Mouse (Mus musculus): ENCODE measurements around the gene Ogfod1. TPM values are rescaled to one million over a fixed set of nuclear protein-coding genes. Genes with fewer than 3 reads are reported as not detected.

Ogfod1 gene
- polyA plus RNA-seq (2015; fragmentation: Nextera tagmentation; extraction: Ambion mirVana) = 16.9 TPM in 2 replicates

DNA sequence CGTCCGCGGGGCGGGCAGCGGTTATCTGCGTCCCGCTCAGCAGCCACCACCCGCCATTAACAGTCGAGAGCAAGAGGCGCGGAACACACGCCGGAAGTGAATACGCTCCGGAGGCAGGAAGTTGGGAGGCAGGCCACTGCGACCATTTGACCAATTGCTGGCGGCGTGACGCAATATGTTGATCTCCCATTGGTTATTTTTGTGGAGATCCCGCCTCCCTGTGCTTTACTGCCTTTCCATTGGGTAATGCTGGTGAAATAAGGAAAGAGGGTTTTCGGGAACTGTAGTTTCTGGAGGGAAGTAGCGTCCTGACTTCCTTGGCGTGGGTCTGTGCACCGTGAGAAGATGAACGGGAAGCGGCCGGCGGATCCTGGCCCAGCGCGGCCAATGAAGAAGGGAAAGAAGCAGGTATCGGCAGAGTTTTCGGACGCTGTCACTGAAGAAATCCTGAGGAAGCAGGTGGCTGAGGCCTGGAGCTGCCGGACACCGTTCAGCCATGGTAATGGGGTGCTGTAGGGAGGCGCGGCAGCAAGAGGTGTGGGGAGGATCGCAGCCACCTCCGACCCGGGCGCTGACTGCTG is at the start of gene Ogfod1, which contains the start of gene Nudt21:
Ogfod1 (plus strand) TSS at position 255 of the 581 bp plus-strand sequence.
Nudt21 (minus strand) TSS at position 88 of the 581 bp plus-strand sequence.
- H3K4me2 ChIP-seq = peak within 1 kb of the TSS; percentile 92
- H3K9me3 ChIP-seq = no peaks in the 10 kb centered on the region
- H3K36me3 ChIP-seq = 0 out of 2 replicates have a peak, but pooled peaks cover 3% of the 10 kb centered on the region
- H3K4me3 ChIP-seq = peak within 1 kb of the TSS; percentile 81
- ATAC-seq (ENCODE audit: low FRiP score) = peak; percentile 100
- no peaks in the 10 kb centered on the region for H3K27me3 ChIP-seq
- peak within 1 kb of the TSS; percentile 83 for H3K9ac ChIP-seq
- peaks cover 39% of the 10 kb centered on the region for H3K4me1 ChIP-seq (replicated peaks)
- under 1% methylated on average over 39 of the region's 41 CpGs for WGBS
- peak within 1 kb of the TSS; percentile 80 for H3K27ac ChIP-seq

DNA sequence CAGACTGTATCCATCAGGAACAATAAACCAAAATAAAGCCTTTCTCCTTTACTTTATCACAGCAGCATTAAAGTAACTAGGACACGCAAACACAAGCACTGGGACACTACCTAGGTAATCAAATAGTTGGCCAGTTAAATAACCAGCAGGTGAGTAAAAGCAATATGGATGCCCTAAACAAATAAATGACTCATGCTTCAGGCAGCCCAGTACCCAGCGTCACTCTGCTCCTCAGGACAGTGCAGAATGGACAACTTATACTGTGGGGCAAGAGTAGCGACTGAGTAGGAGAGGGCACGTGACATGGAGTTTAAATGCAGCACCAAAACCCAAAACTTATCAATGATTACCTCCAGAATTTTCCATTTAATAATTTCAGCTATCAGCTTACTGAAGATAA is 47.3 kb upstream of the Ogfod1 start:
- Histone ChIP-seq H3K36me3 (peaks cover 63% of the 10 kb centered on the region), H3K4me3 (no peak overlapping the region), H3K4me2 (no peak overlapping the region), H3K27ac (no peak overlapping the region), H3K9ac (no peak overlapping the region), H3K27me3 (no peaks in the 10 kb centered on the region), H3K4me1 (replicated peaks) (no peaks in the 10 kb centered on the region), H3K9me3 (no peaks in the 10 kb centered on the region)
- no peak for ATAC-seq (ENCODE audit: low FRiP score)
- WGBS = 97% methylated on average over 4 of the region's 4 CpGs

DNA sequence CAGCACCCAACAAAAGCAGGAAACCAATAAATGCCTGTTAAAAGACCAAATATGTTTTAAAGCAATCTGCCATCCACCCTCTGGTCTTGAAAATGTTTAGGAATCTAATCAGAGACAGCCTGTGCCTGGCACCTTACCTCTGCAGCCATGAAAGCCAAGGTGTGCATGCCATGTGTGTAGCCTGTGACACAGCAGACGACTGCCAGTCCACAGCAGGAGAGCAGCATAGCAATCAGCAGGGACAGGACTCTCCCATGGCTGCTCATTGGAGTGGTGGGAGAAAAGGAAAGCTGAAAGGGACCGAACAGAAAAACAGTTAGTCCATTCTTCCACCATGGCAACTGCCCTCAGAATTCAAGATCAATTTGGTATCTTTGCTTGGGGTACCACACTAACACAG is 38.0 kb upstream of the Ogfod1 start:
- WGBS = 92% methylated on average over 2 of the region's 2 CpGs
- H3K9me3 ChIP-seq = no peaks in the 10 kb centered on the region
- no peaks in the 10 kb centered on the region for H3K4me1 ChIP-seq (replicated peaks)
- peaks cover 61% of the 10 kb centered on the region for H3K36me3 ChIP-seq
- H3K27me3 ChIP-seq = no peaks in the 10 kb centered on the region
- no peak for ATAC-seq (ENCODE audit: low FRiP score)
- no peak overlapping the region for H3K4me2 ChIP-seq
- H3K4me3 ChIP-seq = no peak overlapping the region
- no peak overlapping the region for H3K27ac ChIP-seq
- H3K9ac ChIP-seq = no peak overlapping the region

DNA sequence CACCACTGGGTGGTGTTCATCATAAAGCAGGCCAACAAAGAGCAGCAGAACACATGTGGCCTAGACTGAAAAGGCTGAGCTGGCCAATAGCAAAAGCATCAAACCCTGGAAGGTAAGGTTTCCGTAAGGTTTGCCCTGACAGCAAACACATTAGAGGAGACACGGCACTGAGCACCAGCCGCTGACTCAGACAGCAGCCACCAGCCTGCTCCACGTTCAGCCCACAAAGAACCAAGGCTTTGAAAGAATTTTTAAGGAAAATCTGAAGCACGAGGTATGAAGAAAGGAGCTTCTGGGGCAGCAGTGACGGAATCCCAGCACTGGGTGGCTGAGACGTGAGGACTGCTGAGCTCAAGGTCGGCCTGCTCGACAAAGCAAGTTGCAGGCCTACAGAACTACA is 32.9 kb upstream of the Ogfod1 start:
- Histone ChIP-seq H3K4me1 (replicated peaks) (peaks cover 8% of the 10 kb centered on the region), H3K36me3 (peaks cover 34% of the 10 kb centered on the region), H3K27ac (no peak overlapping the region), H3K9me3 (no peaks in the 10 kb centered on the region), H3K27me3 (no peaks in the 10 kb centered on the region), H3K4me2 (no peak overlapping the region), H3K9ac (no peak overlapping the region), H3K4me3 (no peak overlapping the region)
- 92% methylated on average over 9 of the region's 9 CpGs for WGBS
- no peak for ATAC-seq (ENCODE audit: low FRiP score)

DNA sequence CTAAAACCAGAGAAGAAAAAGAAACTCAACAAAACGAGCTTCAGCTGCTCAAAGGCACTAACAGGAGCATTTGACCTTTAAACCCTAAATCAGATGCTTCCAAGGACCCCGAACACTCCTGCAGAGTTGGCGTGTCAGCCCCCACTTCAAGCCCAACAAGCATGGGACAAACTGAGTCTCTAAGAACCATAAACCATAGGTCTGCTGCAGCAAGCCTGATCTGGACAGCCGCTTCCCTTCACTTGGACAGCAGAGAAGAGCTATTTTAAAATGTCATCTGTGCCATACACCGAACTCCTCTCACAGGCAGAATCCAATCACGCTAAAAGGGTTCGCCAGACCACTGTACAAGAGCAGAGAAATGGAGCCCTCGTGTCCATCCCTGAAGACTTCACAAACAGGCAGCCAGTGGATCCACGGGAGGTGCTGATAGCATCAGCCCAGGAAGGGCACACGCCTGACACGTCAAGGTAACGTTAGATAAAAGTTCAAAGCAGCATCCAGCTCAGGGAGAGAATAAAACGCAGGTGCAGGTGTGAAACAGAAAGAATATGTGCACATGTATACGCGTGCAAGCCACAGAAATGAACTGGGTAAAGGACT is 27.7 kb upstream of the Ogfod1 start:
- 67% methylated on average over 15 of the region's 15 CpGs for WGBS
- Histone ChIP-seq H3K36me3 (no peaks in the 10 kb centered on the region), H3K4me3 (no peak overlapping the region), H3K27me3 (no peaks in the 10 kb centered on the region), H3K27ac (no peak overlapping the region), H3K9me3 (no peaks in the 10 kb centered on the region), H3K4me2 (no peak overlapping the region), H3K9ac (no peak overlapping the region; the same call in none of the 2 replicates), H3K4me1 (replicated peaks) (peaks cover 32% of the 10 kb centered on the region)
- ATAC-seq (ENCODE audit: low FRiP score) = no peak

DNA sequence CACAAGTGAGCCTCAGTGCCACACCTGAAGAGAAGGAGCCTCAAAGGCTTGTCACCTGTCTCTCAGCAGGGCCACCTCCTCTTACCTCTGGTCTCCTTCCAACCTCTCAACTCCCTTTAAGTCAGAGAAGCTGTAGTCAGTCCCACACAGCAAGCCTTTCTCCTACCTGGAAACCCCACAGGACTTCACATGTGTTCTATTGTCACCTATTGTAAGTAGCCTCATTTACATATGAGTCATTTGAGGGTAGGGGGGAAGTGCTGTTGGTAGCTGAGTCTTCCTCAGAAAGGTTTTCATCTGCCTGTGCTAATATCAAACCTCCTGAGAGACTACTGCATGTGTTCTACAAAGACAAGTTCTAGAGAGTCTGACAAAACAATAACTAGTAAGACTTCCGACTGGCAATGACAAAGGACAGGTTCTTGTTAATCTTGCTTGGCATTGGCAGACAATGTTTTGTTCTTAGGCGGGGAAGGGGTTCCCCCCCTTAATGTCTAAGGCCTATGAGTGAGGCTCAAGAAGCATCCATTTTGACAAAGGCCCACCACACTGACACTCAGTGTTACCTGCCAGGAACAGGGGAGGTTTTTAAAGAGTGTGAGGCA is 26.8 kb upstream of the Ogfod1 start:
- Histone ChIP-seq H3K27ac (no peak overlapping the region), H3K4me3 (peak overlapping the region; percentile 9; the same call in 1 of the 2 replicates), H3K4me1 (replicated peaks) (peaks cover 32% of the 10 kb centered on the region), H3K4me2 (peak overlapping the region; percentile 87), H3K9me3 (no peaks in the 10 kb centered on the region), H3K9ac (peak overlapping the region; percentile 39; the same call in 1 of the 2 replicates), H3K27me3 (no peaks in the 10 kb centered on the region), H3K36me3 (no peaks in the 10 kb centered on the region)
- 47% methylated on average over 2 of the region's 2 CpGs for WGBS
- no peak for ATAC-seq (ENCODE audit: low FRiP score)

DNA sequence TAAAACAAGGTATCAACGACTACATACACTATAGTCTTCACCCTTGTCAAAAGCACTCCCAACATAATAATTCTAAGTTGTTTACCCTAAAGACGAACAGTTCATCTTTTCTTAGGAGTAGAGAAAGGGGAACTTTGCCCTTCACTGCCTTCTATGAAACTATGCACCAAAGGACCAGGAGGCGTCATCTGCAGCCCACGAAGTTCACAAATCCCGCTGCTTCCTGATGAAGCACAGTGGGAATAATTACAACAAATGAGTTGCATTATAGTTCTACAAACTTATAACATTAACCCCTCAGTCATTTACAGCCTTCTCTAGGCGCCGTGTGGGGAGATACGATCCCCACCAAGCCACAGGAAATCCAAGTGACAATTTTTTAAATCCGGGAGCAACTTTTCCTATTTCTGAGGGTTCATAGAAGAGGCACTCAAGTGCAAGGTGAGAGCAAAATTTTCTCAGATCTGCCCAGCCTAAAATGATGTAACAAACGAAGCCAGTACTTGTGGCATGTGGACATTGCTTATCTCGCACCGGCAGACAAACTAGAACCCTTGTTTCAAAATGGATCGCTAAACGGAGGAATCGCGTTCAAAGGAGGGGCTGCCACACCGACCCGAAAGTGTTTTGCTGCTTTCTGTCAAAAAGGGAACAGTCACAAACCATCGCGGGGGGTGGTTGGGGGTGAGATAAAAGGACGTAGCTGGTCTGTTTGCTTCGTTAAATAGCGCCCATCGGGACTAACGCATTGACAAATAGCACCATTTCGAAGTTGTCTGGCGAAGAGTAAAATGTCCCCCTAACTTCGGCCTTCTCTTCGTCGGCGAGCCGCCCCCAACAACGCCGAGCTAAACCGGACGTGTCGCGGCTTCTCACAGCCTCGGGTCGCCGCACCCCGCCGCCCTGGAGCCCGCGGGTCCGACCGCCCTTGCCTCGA is 25.7 kb upstream of the Ogfod1 start:
- H3K4me2 ChIP-seq = peak overlapping the region; percentile 87
- H3K27ac ChIP-seq = peak overlapping the region; percentile 91
- no peaks in the 10 kb centered on the region for H3K9me3 ChIP-seq
- peaks cover 32% of the 10 kb centered on the region for H3K4me1 ChIP-seq (replicated peaks)
- H3K4me3 ChIP-seq = peak overlapping the region; percentile 96
- H3K9ac ChIP-seq = peak overlapping the region; percentile 97
- H3K36me3 ChIP-seq = no peaks in the 10 kb centered on the region
- 5% methylated on average over 48 of the region's 48 CpGs for WGBS
- no peaks in the 10 kb centered on the region for H3K27me3 ChIP-seq
- ATAC-seq (ENCODE audit: low FRiP score) = no peak

DNA sequence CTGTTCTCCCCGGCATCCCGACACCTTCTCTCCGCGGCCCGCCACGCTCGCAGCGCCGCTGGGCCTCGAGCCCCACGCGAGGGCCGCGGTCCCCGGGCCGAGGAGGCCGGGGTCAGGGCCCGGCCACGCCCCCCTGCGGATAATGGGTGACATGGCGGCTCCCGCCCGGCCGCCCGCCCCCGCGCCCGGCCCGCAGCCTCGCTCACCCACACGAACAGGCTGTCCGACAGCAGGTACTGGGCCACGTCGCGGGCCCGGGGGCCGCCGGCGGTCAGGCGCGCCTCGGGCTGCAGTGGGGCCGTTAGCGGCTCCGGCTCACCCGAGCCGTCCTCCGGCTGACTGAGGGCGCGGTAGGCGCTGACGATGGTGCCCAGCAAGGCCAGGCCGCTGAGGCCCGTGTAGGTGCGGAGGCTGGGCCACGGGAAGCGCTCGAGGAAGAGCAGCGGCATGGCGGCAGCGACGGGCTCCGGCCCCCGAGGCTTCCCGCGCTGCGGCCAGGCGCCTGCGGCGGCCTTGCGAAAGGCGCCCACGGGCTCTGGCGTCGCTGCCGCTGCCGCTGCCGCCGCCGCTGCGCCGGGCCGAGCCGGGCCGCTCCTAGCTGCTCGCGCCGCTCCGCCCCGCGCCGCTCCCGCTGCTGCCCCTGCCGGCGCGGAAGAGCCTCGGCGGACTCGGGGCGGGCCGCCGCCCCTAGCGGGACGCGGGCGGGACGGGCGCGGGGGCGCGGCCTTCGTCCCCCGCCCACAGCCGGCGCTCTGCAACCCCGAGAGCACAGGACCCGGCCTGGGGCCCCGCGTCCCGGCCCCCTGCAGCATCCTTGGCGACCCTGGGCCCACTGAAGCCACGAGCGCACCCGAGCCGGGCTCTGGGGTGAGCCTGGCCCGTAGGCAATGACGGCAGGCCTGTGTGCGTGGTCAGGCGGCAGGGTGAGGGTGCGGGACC is 24.7 kb upstream of the Ogfod1 start, which contains the start of gene Amfr:
Amfr (minus strand) TSS at position 830 of the 939 bp plus-strand sequence.
- Histone ChIP-seq H3K9me3 (no peaks in the 10 kb centered on the region), H3K27ac (peak within 1 kb of the TSS; percentile 91), H3K4me3 (peak within 1 kb of the TSS; percentile 96), H3K9ac (peak within 1 kb of the TSS; percentile 97), H3K4me1 (replicated peaks) (peaks cover 32% of the 10 kb centered on the region), H3K36me3 (no peaks in the 10 kb centered on the region), H3K4me2 (peak within 1 kb of the TSS; percentile 87), H3K27me3 (no peaks in the 10 kb centered on the region)
- peak; percentile 93 for ATAC-seq (ENCODE audit: low FRiP score)
- WGBS = under 1% methylated on average over 98 of the region's 130 CpGs

DNA sequence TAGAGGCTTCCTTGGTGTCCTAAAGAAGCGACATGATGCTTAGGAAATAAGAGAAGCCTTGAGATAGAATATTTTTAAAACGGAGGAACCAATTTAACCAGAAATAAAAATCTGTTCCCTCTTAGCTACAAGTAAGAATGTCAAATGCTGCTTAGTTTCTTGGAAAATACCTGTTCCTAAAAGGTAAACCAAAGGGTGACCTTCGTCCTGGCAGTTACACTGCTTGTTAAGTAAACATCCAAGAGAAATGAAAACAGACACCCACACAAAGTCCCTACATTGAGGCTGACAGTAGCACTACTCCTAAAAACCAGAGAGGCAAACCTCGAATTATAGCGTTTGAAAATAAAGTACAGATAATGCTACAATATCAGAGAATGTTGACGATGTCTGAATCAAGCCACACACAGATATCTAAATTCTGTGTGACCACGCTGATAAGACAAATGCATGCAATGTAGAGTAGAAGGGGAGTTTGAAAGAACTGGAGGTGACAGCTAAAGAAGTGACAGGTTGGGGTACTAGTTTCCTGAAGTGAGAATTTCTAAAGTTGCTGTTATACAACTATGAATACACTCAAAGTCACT is 23.9 kb upstream of the Ogfod1 start:
- Histone ChIP-seq H3K4me2 (peak overlapping the region; percentile 87), H3K9ac (peak overlapping the region; percentile 97), H3K27ac (peak overlapping the region; percentile 91), H3K4me3 (peak overlapping the region; percentile 96), H3K4me1 (replicated peaks) (peaks cover 31% of the 10 kb centered on the region), H3K9me3 (no peaks in the 10 kb centered on the region), H3K27me3 (no peaks in the 10 kb centered on the region), H3K36me3 (no peaks in the 10 kb centered on the region)
- no peak for ATAC-seq (ENCODE audit: low FRiP score)
- 43% methylated on average over 7 of the region's 7 CpGs for WGBS

DNA sequence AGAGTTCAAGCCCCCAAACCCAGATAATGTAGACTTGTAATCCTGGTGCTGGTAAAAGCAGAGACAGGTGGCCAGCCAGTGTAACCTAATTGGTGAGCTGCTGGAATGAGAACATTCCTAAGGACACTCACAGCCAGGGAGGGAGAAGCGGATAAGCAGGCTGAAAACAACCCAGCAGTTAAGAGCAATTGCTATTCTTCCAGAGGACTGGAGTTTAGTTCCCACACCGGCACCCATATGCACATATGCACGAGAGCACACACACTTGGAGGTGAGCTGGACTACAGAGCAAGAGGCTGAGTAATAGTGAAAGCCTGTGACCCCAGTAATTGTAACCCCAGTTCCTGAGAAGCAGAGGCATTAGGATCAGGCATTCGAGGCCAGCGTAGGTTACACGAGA is 13.1 kb upstream of the Ogfod1 start:
- no peaks in the 10 kb centered on the region for H3K9me3 ChIP-seq
- peaks cover 81% of the 10 kb centered on the region for H3K36me3 ChIP-seq
- ATAC-seq (ENCODE audit: low FRiP score) = no peak
- no peak overlapping the region for H3K4me2 ChIP-seq
- WGBS = 96% methylated on average over 6 of the region's 6 CpGs
- H3K27me3 ChIP-seq = no peaks in the 10 kb centered on the region
- no peak overlapping the region for H3K27ac ChIP-seq
- no peaks in the 10 kb centered on the region for H3K4me1 ChIP-seq (replicated peaks)
- no peak overlapping the region for H3K4me3 ChIP-seq
- no peak overlapping the region for H3K9ac ChIP-seq

DNA sequence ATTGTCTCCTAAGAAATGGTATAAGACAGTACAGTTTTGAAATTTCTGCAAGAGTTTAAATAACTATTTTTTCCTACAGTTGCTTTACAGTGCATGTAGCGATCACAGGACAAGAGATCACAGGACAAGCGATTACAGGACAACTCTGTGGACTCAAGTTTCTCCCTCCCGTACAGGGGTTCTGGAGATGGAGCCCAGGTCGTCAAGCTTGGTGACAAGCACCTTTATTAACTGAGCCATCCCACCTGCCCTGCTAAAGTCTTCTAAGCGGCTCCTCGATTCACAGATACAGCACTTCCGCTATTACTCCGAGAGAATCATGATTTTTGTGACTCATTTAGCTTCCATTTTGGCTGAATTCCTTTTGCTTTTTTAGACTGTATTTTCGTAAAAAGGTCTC is 7.3 kb upstream of the Ogfod1 start:
- Histone ChIP-seq H3K27me3 (no peaks in the 10 kb centered on the region), H3K4me2 (no peak overlapping the region), H3K4me3 (no peak overlapping the region), H3K36me3 (peaks cover 61% of the 10 kb centered on the region), H3K9me3 (no peaks in the 10 kb centered on the region), H3K4me1 (replicated peaks) (peaks cover 13% of the 10 kb centered on the region), H3K27ac (no peak overlapping the region), H3K9ac (no peak overlapping the region)
- 95% methylated on average over 9 of the region's 9 CpGs for WGBS
- no peak for ATAC-seq (ENCODE audit: low FRiP score)
